Mouse (Mus musculus): ENCODE data around the gene Hmcn2.

Gene Hmcn2

GRCm38 (mm10) chr2:31458989-31459936, 145.0 kb downstream of the Hmcn2 start:
- no peak for DNase-seq (ENCODE audit: low spot score)

GRCm38 (mm10) chr2:31460025-31460571, 145.9 kb downstream of the Hmcn2 start:
- DNase-seq (ENCODE audit: low spot score) = peak; percentile 47

- no peak for DNase-seq (ENCODE audit: low spot score)
Measured at GRCm38 (mm10) chr2:31460920-31461319, 146.7 kb downstream of the Hmcn2 start.

- no peak for DNase-seq (ENCODE audit: low spot score)
Measured at GRCm38 (mm10) chr2:31462051-31462450, 147.8 kb downstream of the Hmcn2 start.

- DNase-seq (ENCODE audit: low spot score) = no peak
Measured at GRCm38 (mm10) chr2:31463253-31463652, 149.0 kb downstream of the Hmcn2 start.

GRCm38 (mm10) chr2:31463696-31464528, 149.7 kb downstream of the Hmcn2 start:
- DNase-seq (ENCODE audit: low spot score) = no peak

GRCm38 (mm10) chr2:31464529-31464910, 150.3 kb downstream of the Hmcn2 start:
- DNase-seq (ENCODE audit: low spot score) = no peak

GRCm38 (mm10) chr2:31467457-31467856, 153.2 kb downstream of the Hmcn2 start:
- DNase-seq (ENCODE audit: low spot score) = no peak

GRCm38 (mm10) chr2:31468857-31469256, 154.6 kb downstream of the Hmcn2 start:
- DNase-seq (ENCODE audit: low spot score) = no peak

GRCm38 (mm10) chr2:31469480-31469879, 155.3 kb downstream of the Hmcn2 start:
- DNase-seq (ENCODE audit: low spot score) = no peak

- peak; percentile 78 for DNase-seq (ENCODE audit: low spot score)
Measured at GRCm38 (mm10) chr2:31469931-31470682, 155.9 kb downstream of the Hmcn2 start, which contains the start of gene Ass1. Gene Ass1, plus strand, starts transcription at chr2:31470207.

GRCm38 (mm10) chr2:31470683-31471385, 156.6 kb downstream of the Hmcn2 start:
- no peak for DNase-seq (ENCODE audit: low spot score)

- DNase-seq (ENCODE audit: low spot score) = no peak
Measured at GRCm38 (mm10) chr2:31471611-31472010, 157.4 kb downstream of the Hmcn2 start.

- DNase-seq (ENCODE audit: low spot score) = no peak
Measured at GRCm38 (mm10) chr2:31472406-31473065, 158.3 kb downstream of the Hmcn2 start.

- no peak for DNase-seq (ENCODE audit: low spot score)
Measured at GRCm38 (mm10) chr2:31473941-31474340, 159.7 kb downstream of the Hmcn2 start.

GRCm38 (mm10) chr2:31474686-31475085, 160.5 kb downstream of the Hmcn2 start:
- DNase-seq (ENCODE audit: low spot score) = no peak

- no peak for DNase-seq (ENCODE audit: low spot score)
Measured at GRCm38 (mm10) chr2:31476107-31476820, 162.0 kb downstream of the Hmcn2 start.

- DNase-seq (ENCODE audit: low spot score) = no peak
Measured at GRCm38 (mm10) chr2:31477234-31478161, 163.3 kb downstream of the Hmcn2 start.
